Mouse (Mus musculus): ENCODE measurements around the gene Skiv2l.
"Not testable (repeated sequence)": the region's sequence is repeated elsewhere in the genome, so short reads cannot be mapped to it uniquely, and the experiment has no call there.

Gene Skiv2l

DNA sequence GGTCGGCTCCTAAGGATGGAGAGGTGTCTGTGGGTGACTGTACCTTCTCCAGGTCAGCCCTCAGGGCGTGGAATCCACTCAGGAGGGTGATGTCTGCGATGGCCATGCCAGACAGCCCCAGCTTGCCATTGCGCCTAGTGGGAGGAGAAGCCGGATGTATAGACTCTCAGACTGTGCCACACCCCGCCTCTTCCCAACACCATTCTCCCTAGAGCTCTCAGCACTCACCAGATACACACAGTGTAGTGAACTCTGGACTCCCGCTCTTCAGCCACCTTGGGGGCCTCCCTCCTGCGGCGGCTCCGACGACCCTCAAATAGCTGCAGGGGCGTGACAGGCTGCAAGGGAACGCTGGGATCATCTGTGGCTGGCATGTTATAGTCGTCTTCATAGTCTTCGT, 38.7 kb downstream of the Skiv2l start:
- DNase-seq (ENCODE audit: low spot score in 2 of 2), result no peak

DNA sequence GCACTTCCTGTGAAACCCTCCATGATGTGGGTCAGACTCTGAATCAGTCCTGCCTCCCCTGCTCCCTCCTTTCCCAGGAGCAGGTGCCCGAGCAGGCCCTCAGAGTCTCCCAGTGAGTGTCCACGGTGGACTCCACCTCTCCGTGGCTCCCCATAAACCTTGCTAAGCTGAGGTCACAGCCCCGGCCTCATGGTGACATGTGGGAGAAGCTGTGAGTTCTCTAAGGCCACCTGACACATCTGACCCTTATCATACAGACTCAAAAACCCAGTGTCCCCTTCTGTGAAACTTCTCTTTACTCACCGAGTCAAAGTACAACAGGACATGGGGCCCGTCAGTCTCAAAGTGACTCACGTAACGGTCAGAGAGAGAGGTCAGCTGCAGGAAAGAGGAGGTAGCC, 39.2 kb downstream of the Skiv2l start:
- not testable (repeated sequence) for DNase-seq (ENCODE audit: low spot score in 2 of 2)

DNA sequence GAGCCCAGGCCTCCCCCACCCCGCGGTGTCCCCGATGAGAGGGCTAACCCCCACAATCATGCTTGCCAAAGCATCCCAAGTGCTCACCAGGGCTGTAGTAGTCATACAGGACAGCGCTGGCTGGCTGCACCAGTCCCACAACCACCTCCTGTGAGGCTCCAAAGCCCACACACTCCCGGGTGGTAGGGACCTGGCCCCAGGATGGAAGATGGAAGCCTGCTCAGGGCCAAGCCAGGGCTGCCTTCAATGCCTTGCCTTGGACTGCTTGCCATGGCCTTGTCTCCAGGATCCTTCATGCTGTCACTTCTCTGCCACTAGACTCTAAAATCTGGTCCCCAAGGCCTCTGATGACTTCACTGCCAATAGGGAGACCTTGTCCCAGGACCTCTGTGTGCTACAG, 39.6 kb downstream of the Skiv2l start:
- not testable (repeated sequence) for DNase-seq (ENCODE audit: low spot score in 2 of 2)

DNA sequence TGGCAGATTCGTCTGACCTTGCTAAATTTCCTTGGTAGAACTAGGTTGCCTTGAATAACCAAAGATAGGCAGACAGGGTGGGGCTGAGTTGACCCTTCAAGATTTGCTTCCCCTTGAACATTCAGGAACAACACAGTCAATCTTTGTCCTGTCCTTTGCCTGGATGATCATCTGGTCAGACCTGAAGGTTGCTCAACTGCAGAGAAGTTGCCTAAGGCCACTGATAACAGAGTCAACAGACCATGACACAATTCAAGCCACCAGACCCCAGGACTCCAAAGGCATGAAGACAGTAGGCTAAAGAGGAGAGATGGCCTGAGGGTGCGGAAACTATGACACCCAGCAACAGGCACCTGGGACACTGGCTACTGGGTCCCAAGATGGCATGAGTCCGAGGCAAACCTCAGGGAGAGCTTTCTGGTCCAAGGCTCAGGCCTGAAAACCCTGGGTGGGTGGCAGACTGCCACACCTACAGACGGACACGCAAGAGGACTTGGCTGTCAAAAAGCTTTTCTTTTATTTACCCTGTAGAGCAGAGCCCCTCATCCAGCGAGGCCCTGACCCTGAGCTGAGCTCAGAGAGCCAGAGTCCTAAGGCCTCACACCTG, 41.3 kb downstream of the Skiv2l start:
- DNase-seq (ENCODE audit: low spot score in 2 of 2), result no peak

DNA sequence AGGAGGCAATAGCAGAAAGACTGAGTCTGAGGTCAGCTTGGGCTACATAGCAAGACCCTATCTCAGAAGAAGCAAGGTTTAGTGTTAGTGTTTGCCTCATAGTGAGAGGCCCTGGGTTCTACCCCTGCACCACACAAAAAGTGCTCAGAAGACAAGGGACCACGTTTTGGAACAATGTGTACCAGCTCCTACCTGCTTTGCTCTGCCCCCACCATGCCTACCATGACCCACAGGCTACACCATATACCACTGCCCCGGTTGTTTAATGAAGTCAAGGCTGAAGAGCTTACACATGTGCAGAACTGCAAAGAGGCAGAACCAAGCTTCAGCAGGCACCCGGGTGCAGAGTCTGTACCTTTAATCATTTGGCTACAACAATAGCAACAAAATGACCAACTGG, 42.8 kb downstream of the Skiv2l start:
- no peak for DNase-seq (ENCODE audit: low spot score in 2 of 2)

DNA sequence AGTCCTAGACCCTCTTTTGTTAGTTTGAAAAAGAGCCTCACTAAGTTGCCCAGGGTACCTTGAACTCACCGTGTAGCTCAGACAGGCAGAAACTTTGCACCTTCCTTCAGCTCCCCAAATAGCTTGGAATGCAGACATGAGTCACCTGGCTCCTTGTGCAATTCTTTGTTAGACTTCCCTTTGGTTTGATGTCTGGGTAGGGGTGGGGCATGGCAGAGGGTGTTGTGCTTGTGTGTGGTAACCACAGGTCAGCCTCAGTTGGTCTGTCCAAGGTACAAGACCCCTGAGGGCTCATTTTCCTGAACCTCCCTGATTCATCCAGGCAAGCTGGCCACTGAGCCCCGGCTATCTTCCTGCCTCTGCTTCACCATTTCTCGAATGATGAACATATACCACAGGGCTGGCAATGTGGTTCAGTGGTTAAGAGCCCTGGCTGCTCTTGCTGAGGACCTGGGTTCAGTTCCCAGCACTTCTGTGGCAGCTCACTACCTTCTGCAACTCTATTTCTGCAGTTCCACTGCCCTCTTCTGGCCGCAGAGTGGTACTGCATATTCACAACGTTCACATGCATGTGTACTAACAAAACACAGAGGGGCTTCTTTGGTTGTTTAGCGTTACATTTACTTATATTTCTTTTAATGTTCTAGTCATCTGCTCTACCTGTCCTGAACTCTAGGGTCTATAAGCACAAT, 45.0 kb downstream of the Skiv2l start:
- no peak for DNase-seq (ENCODE audit: low spot score in 2 of 2)

DNA sequence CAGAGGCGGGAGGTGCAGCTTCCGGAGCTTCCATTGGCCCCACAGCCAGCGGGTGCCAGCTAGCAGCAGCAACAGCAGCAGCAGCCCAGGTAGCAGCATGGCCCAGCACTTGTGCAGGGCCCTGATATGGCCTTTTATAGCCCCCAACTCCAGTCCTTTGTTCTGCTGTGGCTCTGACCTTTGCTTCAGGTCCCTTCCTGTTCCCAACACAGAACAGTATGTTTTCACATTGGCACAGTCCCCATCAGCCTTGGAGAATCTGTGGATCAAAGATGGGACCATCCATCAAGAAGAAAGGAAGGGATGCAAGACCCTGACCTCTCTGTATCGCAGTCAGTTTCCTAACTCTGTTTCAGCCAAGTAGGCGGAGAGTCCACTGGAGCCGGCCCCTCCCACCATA, 45.7 kb downstream of the Skiv2l start, which contains the start of gene Cyp21a1:
Gene Cyp21a1 (minus strand): TSS at position 261 of the 400 bp plus-strand sequence.
- DNase-seq (ENCODE audit: low spot score in 2 of 2), result not testable (repeated sequence)

DNA sequence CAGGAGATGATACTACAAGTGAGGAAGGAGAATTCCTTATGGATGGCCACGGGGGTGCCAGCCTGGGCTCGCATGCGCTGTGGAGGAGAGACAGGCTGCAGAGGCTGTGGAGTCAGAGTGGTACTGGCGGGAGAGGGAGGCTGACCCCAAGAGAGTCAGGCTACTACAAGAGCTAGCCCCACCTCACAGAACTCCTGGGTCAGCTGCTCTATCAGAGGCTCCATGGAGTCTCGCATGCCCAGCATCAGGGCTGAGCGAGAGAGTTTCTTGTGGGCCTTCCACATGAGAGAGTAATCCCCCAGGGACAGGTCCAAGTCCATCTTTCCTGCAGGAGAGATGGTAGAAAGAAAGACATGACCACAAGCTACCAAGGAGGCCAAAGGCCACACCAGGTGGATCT, 46.6 kb downstream of the Skiv2l start:
- not testable (repeated sequence) for DNase-seq (ENCODE audit: low spot score in 2 of 2)

DNA sequence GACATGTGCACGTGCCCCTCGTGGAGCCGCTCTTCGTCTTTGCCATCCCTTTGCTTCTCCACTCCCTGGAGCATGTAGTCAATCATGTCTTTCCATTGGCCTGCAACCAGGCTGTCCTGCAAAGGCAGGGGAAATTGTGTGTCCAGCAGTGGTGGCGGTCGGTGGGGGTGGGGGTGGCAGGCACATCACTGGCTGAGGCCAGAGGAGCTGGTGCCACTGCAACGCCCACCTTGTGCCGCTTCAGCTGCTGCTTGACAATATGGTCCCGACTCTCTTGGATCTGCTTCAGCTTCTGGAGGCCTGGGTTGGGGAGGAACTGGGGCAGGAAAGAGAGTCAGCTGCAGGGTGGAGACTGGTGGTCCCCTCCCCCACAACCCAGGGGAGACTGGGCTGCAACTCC, 47.3 kb downstream of the Skiv2l start:
- not testable (repeated sequence) for DNase-seq (ENCODE audit: low spot score in 2 of 2)

DNA sequence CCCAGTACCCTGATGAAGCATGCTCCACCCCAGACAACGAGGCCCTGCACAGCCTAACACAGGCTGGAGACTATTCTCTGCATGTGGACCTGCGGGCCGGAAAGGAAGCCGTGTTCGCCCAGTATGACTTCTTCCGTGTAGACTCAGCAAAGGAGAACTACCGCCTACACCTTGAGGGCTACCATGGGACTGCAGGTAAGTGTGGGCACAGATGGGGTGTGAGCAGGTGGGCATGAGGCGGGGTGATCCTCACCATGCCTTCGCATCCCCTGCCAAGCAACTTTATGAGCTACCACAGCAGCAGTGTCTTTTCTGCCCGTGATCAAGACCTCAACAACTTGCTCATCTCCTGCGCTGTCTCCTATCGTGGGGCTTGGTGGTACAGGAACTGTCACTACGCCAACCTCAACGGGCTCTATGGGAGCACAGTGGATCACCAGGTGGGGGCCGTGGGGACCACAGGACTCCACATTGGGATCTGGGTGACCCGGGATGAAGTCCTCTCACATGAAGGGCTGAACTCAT, 49.2 kb downstream of the Skiv2l start:
- not testable (repeated sequence) for DNase-seq (ENCODE audit: low spot score in 2 of 2)

DNA sequence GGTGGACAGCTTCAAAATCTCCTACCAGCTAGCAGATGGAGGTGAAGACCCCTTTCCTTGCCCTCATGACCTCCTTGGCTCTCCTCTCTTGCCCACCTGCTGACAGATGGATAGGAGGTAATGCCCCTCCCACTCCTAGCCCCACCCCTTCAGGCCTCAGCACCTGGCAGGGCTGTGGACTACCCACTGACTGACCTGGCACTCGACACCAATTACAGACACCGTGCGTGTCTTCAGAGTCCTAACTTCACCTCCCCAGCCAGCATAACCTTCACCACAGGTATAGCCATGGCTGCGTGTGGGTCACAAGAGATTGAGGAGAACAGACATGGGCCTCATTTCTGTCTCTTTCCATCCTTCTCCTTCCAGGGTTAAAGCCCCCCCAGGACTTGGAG, 50.5 kb downstream of the Skiv2l start:
- no peak for DNase-seq (ENCODE audit: low spot score in 2 of 2)

DNA sequence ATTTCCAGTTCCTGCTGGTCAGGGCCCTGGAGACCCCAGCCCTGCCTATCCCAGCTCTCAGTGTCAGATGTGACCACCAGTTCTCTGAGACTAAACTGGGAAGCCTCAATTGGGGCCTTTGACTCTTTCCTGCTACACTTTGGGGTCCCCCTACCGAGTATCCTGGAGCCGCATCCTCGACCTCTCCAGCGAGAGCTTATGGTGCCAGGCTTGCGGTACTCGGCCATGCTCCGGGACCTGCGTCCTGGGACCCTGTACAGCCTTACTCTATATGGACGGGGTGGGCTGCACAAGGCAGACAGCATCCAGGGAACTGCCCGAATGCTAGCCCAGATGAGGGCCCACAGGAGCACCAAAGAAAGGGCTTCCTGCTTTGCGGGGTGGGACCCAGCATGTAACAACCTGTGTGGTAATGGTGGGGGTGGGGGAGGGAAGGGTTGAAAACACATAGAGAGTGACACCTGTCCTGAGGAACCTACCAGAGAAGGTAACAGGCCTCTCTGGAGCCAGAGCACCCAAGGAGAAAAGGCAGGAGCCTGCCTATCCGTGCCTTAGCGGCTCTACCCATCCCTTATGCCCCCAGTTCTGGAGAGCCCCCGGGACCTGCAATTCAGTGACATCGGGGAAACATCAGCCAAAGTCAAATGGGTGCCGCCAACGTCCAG, 51.0 kb downstream of the Skiv2l start:
- no peak for DNase-seq (ENCODE audit: low spot score in 2 of 2)

DNA sequence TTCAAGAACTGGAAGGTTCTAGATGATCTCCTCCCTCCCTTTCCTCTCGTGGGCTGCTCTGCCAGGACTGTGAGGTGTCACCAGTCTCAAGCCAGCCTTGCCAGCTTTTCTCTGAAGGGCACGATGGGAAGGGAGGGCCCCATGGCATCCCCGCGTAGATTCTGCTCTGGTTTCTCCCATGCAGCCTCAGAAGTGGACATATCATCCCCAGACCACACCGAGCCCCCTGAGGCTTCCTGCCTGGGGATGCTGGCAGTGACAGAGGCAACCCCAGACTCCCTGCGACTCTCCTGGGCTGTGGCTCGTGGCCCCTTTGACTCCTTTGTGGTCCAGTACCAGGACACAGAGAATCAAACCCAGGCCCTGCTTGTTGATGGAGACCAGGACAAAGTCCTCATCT, 51.9 kb downstream of the Skiv2l start:
- DNase-seq (ENCODE audit: low spot score in 2 of 2), result not testable (repeated sequence)

DNA sequence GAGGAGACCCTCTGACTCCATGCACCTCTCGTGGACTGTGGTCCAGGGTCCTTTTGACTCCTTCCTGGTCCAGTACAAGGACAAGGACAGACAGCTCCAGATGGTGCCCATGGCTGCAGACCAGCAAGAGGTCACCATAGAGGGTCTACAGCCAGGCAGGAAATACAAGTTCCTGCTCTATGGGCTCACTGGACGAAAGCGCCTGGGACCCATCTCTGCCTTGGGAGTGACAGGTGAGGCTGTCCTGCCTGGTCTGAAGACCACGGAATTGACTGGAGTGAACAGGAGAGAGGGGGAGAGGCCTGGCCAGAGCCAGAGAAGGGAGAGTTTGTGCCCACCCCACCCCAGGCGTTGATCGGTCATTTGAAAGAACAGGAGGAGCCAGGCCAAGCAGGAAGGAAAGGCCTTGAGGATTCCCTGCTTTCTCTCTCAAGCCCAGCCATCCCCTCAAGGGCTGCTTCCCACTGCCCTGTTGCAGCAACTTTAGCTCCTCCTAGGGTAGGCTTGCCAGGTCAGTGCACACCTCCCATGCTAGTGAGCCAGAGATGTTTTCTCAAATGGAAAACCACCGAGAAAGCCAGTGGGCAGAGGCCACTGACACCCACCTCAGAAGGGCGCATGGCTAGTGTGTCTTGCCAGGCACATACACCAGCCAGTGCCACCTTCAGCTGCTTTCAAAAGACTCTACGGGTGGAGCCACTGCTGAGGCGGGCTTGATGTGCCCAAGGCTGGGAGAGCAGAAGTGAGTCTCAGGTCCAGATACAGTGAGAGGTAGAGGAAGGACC, 52.6 kb downstream of the Skiv2l start:
- DNase-seq (ENCODE audit: low spot score in 2 of 2), result not testable (repeated sequence)

DNA sequence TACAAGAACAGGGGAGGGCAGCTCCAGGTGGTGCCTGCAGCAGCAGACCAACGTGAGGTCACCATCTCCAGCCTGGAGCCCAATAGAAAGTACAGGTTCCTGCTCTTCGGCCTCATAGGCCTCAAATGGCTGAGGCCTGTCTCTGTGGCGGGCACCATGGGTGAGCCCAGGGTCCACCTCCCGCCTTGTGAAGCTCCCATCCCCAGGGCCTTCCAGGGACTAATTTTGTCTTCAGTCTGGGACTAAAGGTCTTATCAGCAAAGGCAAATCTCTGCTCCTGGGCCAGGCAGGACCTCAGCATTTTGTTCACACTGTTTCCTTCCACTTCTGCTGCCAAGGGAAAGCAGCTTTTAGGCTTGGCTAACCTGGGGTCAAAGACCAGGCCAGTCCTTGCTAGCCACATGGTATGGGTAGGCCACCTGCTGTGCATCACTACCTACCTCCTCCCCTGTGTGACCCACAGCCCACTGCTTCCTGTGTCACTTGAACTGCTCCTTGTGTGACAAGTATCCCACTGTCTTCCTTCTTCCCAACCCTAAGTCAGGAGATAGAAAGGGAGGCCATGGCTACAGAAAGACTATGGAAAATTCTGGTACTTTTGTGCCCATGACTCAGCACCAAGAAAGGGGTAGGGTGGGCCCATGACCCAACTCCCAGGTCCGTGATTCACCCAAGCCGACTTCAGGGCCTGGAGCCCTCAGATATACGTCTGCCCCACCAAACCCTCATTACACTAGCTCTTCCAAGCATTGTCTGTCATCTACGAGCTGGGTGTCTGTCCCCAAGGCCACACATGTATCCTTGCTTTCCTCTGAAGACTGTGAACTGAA, 53.5 kb downstream of the Skiv2l start:
- no peak for DNase-seq (ENCODE audit: low spot score in 2 of 2)

DNA sequence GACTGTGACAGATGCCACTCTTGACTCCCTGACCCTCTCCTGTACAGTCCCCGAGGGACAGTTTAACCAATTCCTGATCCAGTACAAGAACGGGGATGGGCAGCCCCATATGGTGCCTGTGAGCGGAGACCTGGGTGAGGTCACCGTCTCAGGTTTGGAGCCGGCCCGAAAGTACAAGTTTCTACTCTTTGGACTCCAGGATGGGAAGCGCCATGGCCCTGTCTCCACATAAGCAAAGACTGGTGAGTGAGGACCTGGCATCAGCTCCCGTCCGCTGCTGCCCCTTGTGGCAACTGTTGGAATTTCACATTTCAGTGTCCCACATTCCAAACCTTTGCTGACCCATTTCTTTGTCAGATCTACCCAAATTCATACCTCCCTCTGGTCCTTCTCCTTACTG, 54.4 kb downstream of the Skiv2l start:
- peak in 1 of 2 experiments; percentile 28 for DNase-seq (ENCODE audit: low spot score in 2 of 2)

DNA sequence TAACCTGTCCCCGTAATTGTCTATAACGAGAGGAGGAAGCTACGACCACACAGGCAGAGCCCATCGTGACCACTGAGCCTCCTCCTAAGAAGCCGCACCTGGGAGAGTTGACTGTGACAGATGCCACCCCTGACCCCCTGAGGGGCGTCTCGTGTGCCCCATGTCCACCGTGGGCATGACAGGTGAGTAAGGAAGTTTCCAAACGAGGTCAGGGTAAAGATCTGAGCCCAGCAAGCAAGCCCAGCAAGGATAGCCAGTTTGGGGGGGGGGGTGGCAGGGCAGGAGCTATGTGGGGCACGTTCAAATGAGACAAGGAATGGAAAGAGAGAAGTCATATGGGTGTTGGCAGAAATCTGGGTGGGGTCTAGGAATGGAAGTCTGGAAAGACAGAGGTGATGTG, 55.0 kb downstream of the Skiv2l start:
- no peak for DNase-seq (ENCODE audit: low spot score in 2 of 2)

Measured in frontal cortex, postnatal 25 days (tissue).